Mouse (Mus musculus): ENCODE data around the gene Insc. TPM values are rescaled to one million over a fixed set of nuclear protein-coding genes. Genes with fewer than 3 reads are reported as not detected.

Gene Insc
- polyA plus RNA-seq, 1 experiment from 2014 or later, result 18.1 TPM

DNA sequence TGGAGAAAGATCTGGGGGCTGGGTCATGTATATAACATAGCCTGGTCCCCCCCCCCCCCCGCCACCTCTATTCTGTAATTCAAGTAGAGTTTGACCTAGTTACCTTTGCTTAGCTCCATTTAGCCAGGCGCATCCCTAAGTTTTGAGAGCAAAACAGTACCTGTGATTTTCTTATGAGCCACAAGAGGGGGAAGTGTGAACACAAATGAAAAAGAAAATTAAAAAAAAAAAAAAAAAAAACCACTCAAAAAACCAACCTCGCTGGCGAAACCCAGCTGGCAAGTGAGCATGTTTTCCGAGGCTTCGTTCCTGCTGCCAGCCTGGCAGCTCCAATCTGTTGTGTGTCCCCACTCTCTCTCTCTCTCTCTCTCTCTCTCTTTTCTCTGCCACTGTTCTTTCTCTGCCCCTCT, 130.5 kb downstream of the Insc start:
- 25% methylated on average over 6 of the region's 6 CpGs for WGBS
- Histone ChIP-seq H3K27ac (ENCODE audit: low read length) (no peak overlapping the region), H3K36me3 (ENCODE audit: control insufficient read depth, insufficient read depth, low read length) (no peaks in the 10 kb centered on the region), H3K4me3 (ENCODE audit: low read length) (no peak overlapping the region), H3K4me2 (ENCODE audit: low read depth, low read length) (peak overlapping the region; percentile 38; the same call in 1 of the 2 replicates), H3K9ac (ENCODE audit: low read depth, low read length) (peak overlapping the region; percentile 45; the same call in 1 of the 2 replicates), H3K4me1 (ENCODE audit: control insufficient read depth, insufficient read depth, low read length) (peaks cover 5% of the 10 kb centered on the region; the same call in 1 of the 2 replicates), H3K9me3 (ENCODE audit: control insufficient read depth, low read length) (no peaks in the 10 kb centered on the region), H3K27me3 (replicated peaks; ENCODE audit: control insufficient read depth, insufficient read depth, low read length) (no peaks in the 10 kb centered on the region)
- ATAC-seq, result 0 out of 2 replicates have a peak, but pooled peaks have one; percentile 4

GRCm38 (mm10) chr7:114874579-114874978, 131.1 kb downstream of the Insc start:
- H3K9me3 ChIP-seq (ENCODE audit: control insufficient read depth, low read length), result no peaks in the 10 kb centered on the region
- no peaks in the 10 kb centered on the region for H3K36me3 ChIP-seq (ENCODE audit: control insufficient read depth, insufficient read depth, low read length)
- H3K27me3 ChIP-seq (replicated peaks; ENCODE audit: control insufficient read depth, insufficient read depth, low read length), result no peaks in the 10 kb centered on the region
- no peak overlapping the region for H3K4me2 ChIP-seq (ENCODE audit: low read depth, low read length)
- H3K27ac ChIP-seq (ENCODE audit: low read length), result no peak overlapping the region
- ATAC-seq, result peak; percentile 90
- H3K4me3 ChIP-seq (ENCODE audit: low read length), result no peak overlapping the region
- WGBS, result 70% methylated on average over 2 of the region's 2 CpGs
- H3K9ac ChIP-seq (ENCODE audit: low read depth, low read length), result no peak overlapping the region
- peaks cover 5% of the 10 kb centered on the region; the same call in 1 of the 2 replicates for H3K4me1 ChIP-seq (ENCODE audit: control insufficient read depth, insufficient read depth, low read length)

- H3K9me3 ChIP-seq (ENCODE audit: control insufficient read depth, low read length), result no peaks in the 10 kb centered on the region
- no peaks in the 10 kb centered on the region for H3K36me3 ChIP-seq (ENCODE audit: control insufficient read depth, insufficient read depth, low read length)
- ATAC-seq, result no peak
- H3K4me1 ChIP-seq (ENCODE audit: control insufficient read depth, insufficient read depth, low read length), result no peaks in the 10 kb centered on the region
- H3K4me2 ChIP-seq (ENCODE audit: low read depth, low read length), result no peak overlapping the region
- no peak overlapping the region for H3K27ac ChIP-seq (ENCODE audit: low read length)
- no peak overlapping the region for H3K4me3 ChIP-seq (ENCODE audit: low read length)
- WGBS, result 80% methylated on average over 2 of the region's 2 CpGs
- no peaks in the 10 kb centered on the region for H3K27me3 ChIP-seq (replicated peaks; ENCODE audit: control insufficient read depth, insufficient read depth, low read length)
- H3K9ac ChIP-seq (ENCODE audit: low read depth, low read length), result no peak overlapping the region
These were observed 140.1 kb downstream of the Insc start for GRCm38 (mm10) chr7:114883602-114884001.

DNA sequence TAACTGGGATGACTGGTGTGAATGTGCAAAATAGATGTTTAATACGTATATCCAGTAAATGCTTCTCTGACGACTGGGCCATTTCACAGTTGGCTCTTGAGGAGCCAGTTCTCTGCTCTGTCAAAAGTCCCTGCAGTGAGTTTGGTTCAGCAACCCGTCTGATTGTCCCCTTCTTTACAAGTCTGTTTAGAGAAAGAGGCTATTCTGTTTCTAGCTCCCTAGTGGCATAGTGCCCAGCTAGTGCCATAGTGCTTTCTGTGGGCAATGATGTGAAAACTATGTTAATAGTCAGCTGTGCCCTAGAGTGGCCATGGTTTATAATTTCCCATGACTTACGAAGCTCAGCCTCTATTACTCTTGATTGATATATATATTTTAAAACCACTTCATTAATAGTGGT, 143.4 kb downstream of the Insc start:
- H3K4me3 ChIP-seq (ENCODE audit: low read length), result no peak overlapping the region
- no peaks in the 10 kb centered on the region for H3K36me3 ChIP-seq (ENCODE audit: control insufficient read depth, insufficient read depth, low read length)
- H3K27ac ChIP-seq (ENCODE audit: low read length), result no peak overlapping the region
- 78% methylated on average over 4 of the region's 4 CpGs for WGBS
- H3K9ac ChIP-seq (ENCODE audit: low read depth, low read length), result no peak overlapping the region
- no peaks in the 10 kb centered on the region for H3K27me3 ChIP-seq (replicated peaks; ENCODE audit: control insufficient read depth, insufficient read depth, low read length)
- no peak overlapping the region for H3K4me2 ChIP-seq (ENCODE audit: low read depth, low read length)
- no peaks in the 10 kb centered on the region for H3K4me1 ChIP-seq (ENCODE audit: control insufficient read depth, insufficient read depth, low read length)
- no peak for ATAC-seq
- no peaks in the 10 kb centered on the region for H3K9me3 ChIP-seq (ENCODE audit: control insufficient read depth, low read length)

GRCm38 (mm10) chr7:114890215-114890614, 146.7 kb downstream of the Insc start:
- Histone ChIP-seq H3K27me3 (replicated peaks; ENCODE audit: control insufficient read depth, insufficient read depth, low read length) (no peaks in the 10 kb centered on the region), H3K27ac (ENCODE audit: low read length) (no peak overlapping the region), H3K36me3 (ENCODE audit: control insufficient read depth, insufficient read depth, low read length) (no peaks in the 10 kb centered on the region), H3K4me2 (ENCODE audit: low read depth, low read length) (no peak overlapping the region), H3K9ac (ENCODE audit: low read depth, low read length) (no peak overlapping the region), H3K4me1 (ENCODE audit: control insufficient read depth, insufficient read depth, low read length) (no peaks in the 10 kb centered on the region), H3K9me3 (ENCODE audit: control insufficient read depth, low read length) (no peaks in the 10 kb centered on the region), H3K4me3 (ENCODE audit: low read length) (no peak overlapping the region)
- ATAC-seq, result no peak
- WGBS, result 85% methylated on average over 4 of the region's 4 CpGs

DNA sequence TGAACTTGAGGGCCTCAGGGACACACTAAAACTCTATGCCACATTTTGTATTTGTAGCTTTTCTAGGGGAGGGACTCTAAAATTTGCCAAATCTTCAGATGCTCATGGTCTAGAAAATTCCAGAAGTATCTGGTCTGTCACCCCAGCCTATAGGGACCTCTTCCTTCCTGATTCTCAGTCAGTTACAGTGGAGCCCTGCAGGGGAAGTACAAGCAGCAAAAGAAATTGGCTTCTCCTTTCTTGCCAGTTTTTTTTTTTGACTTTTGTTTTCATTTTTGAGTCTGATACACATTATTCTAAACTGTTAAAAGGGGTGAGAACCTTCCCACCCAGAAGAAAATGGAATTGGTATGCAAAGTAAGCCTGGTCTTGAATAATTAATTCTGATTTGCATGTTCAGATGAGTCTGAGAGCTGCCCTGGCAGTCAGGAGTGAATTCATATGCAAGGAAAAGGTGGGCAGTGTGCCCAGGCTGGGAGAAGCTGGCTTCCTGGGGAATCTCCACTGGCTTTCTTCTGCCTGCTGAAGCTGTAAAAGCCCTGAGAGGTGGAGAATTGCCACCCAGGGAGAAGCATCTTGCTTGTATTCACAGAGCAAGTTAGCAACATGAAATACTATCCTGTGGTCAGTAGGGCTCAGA, 149.2 kb downstream of the Insc start:
- H3K4me1 ChIP-seq (ENCODE audit: control insufficient read depth, insufficient read depth, low read length), result no peaks in the 10 kb centered on the region
- H3K36me3 ChIP-seq (ENCODE audit: control insufficient read depth, insufficient read depth, low read length), result no peaks in the 10 kb centered on the region
- no peak overlapping the region for H3K4me2 ChIP-seq (ENCODE audit: low read depth, low read length)
- H3K27ac ChIP-seq (ENCODE audit: low read length), result no peak overlapping the region
- H3K9ac ChIP-seq (ENCODE audit: low read depth, low read length), result no peak overlapping the region
- no peaks in the 10 kb centered on the region for H3K9me3 ChIP-seq (ENCODE audit: control insufficient read depth, low read length)
- H3K4me3 ChIP-seq (ENCODE audit: low read length), result no peak overlapping the region
- ATAC-seq, result no peak
- H3K27me3 ChIP-seq (replicated peaks; ENCODE audit: control insufficient read depth, insufficient read depth, low read length), result no peaks in the 10 kb centered on the region

DNA sequence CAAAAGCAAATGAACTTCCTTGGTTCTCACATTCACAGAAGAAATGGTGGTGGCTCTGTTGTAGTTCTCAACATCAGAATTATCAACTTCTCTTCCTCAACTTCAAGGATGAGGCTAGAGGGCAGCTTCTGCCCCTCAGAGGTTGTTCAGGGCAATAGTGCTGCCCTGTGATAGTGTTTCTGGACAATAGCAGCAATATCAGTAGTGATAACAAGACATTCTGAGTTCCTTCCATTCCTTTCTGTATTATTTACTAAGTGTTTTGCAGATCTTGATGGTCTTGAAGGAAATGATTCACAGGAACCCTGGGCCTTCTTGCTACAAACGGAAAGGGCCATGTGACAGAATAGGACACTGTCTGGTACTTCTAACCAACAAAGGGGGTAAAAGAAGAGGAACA, 150.4 kb downstream of the Insc start:
- Histone ChIP-seq H3K36me3 (ENCODE audit: control insufficient read depth, insufficient read depth, low read length) (no peaks in the 10 kb centered on the region), H3K4me3 (ENCODE audit: low read length) (no peak overlapping the region), H3K4me1 (ENCODE audit: control insufficient read depth, insufficient read depth, low read length) (no peaks in the 10 kb centered on the region), H3K9me3 (ENCODE audit: control insufficient read depth, low read length) (no peaks in the 10 kb centered on the region), H3K27me3 (replicated peaks; ENCODE audit: control insufficient read depth, insufficient read depth, low read length) (no peaks in the 10 kb centered on the region), H3K9ac (ENCODE audit: low read depth, low read length) (no peak overlapping the region), H3K4me2 (ENCODE audit: low read depth, low read length) (no peak overlapping the region), H3K27ac (ENCODE audit: low read length) (no peak overlapping the region)
- 74% methylated on average over 1 of the region's 1 CpGs for WGBS
- no peak for ATAC-seq

- H3K4me1 ChIP-seq (ENCODE audit: control insufficient read depth, insufficient read depth, low read length), result no peaks in the 10 kb centered on the region
- 84% methylated on average over 15 of the region's 15 CpGs for WGBS
- no peak overlapping the region for H3K4me3 ChIP-seq (ENCODE audit: low read length)
- no peak overlapping the region for H3K4me2 ChIP-seq (ENCODE audit: low read depth, low read length)
- H3K9ac ChIP-seq (ENCODE audit: low read depth, low read length), result no peak overlapping the region
- no peaks in the 10 kb centered on the region for H3K36me3 ChIP-seq (ENCODE audit: control insufficient read depth, insufficient read depth, low read length)
- no peaks in the 10 kb centered on the region for H3K9me3 ChIP-seq (ENCODE audit: control insufficient read depth, low read length)
- ATAC-seq, result no peak
- no peak overlapping the region for H3K27ac ChIP-seq (ENCODE audit: low read length)
- no peaks in the 10 kb centered on the region for H3K27me3 ChIP-seq (replicated peaks; ENCODE audit: control insufficient read depth, insufficient read depth, low read length)
These were observed 153.6 kb downstream of the Insc start for GRCm38 (mm10) chr7:114896966-114897697.

Measured in intestine, embryonic 16.5 days (tissue).